Mouse (Mus musculus) ovary, adult 2 months (tissue): ENCODE results near the gene Dpagt1. TPM values are rescaled to one million over a fixed set of nuclear protein-coding genes. Genes with fewer than 3 reads are reported as not detected.

Source experiments
- polyA plus RNA-seq: library from polyadenylated mRNA; depleted of rRNA; stranded (reverse); fragments of >200 nt; gene quantifications from 2 replicates; pipeline ENCODE4 v1.2.3, GENCODE M21; 2012; rRNA removed

Gene Dpagt1
- polyA plus RNA-seq = 74.2 and 75.2 TPM in 2 replicates

GRCm38 (mm10) chr9:44325768-44326370 lies at the start of gene Dpagt1:
TSS of gene Dpagt1 (plus strand) at chr9:44326019.

GRCm38 (mm10) chr9:44288076-44288958 lies 37.5 kb upstream of the Dpagt1 start, which contains the start of gene Abcg4:
TSS of gene Abcg4 (minus strand) at chr9:44288615.

DNA sequence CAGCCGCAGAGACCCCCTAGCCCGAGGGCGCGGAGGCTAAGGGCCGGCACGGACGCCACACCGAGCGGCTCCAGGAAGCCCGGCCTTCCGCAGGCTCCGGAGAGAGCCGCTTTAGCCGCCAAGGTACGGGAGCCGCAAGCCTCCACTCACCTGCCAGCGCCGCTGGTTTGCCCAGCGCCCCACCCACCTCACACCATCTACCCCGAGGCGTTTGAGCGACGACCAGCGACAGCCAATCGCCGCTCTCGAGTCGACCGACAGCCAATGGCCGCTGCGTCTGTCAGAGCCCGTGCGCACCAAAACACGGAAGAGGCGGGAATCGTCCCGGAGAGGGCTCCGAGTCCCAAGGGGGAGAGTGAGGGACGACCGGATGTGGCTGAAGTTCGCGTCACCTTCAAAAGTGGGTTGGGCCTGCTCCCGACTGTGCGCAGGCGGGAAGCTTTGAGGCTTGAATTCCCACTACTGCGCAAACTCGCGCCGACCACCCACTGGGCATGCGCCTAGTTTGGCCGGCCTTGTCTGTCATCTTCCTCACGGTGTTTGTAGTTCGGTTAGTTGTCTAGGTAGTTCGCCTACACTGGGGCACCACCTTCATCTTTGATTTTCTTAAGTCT lies 20.2 kb upstream of the Dpagt1 start, which contains the start of gene Hinfp:
TSS of gene Hinfp (minus strand) at position 206 of the 614 bp plus-strand sequence.

GRCm38 (mm10) chr9:44319887-44320798 lies 5.7 kb upstream of the Dpagt1 start, which contains the start of gene C2cd2l:
TSS of gene C2cd2l (minus strand) at chr9:44320285.

DNA sequence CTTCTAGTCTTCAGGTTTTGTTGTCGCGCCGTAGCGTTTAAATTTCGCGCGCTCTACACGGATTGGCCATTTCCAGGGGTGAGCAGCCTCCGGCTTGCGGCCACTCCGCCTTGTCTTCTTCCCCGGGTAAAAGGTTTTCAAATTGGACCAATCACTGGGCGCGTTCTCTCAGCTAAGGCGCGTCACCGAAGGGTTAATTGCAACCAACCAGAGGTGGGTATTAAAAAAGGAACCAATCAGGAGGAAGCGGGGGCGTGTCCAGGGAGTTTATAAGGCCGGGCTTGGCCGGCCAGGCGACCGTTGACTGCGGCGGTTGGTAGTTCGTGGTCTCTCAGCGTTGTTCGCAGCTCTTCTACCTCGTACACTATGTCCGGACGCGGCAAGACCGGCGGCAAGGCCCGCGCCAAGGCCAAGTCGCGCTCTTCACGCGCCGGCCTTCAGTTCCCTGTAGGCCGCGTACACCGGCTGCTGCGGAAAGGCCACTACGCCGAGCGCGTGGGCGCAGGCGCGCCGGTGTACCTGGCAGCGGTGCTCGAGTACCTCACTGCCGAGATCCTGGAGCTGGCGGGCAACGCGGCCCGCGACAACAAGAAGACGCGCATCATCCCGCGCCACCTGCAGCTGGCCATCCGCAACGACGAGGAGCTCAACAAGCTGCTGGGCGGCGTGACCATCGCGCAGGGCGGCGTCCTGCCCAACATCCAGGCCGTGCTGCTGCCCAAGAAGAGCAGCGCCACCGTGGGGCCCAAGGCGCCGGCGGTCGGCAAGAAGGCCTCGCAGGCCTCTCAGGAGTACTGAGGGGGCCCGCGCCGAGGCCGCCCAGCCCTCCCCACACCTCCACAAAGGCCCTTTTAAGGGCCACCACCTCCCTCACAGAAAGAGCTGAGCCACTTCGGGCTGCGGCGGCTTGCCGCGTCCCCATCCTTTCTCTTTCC lies 8.8 kb downstream of the Dpagt1 start, which contains the start of gene H2afx:
TSS of gene H2afx (plus strand) at position 299 of the 935 bp plus-strand sequence.

GRCm38 (mm10) chr9:44343781-44344421 lies 18.1 kb downstream of the Dpagt1 start, which contains the start of gene Hmbs:
TSS of gene Hmbs (minus strand) at chr9:44344228.

GRCm38 (mm10) chr9:44361190-44361917 lies 35.5 kb downstream of the Dpagt1 start, which contains the start of gene Vps11:
TSS of gene Vps11 (minus strand) at chr9:44361670.

GRCm38 (mm10) chr9:44379054-44379834 lies 53.4 kb downstream of the Dpagt1 start, which contains the start of gene Hyou1:
TSS of gene Hyou1 (plus strand) at chr9:44379490.

Other genes starting within 250 kb of the Dpagt1 start
- gene Mfrp, start 224.3 kb upstream of the Dpagt1 start, polyA plus RNA-seq = 1.8 and 1.9 TPM in 2 replicates
- 26.9 and 30.1 TPM in 2 replicates for gene C1qtnf5, start 218.8 kb upstream of the Dpagt1 start, polyA plus RNA-seq
- 0.50 and 0.68 TPM in 2 replicates for gene Gm49380, start 212.5 kb upstream of the Dpagt1 start, polyA plus RNA-seq
- gene Rnf26, start 212.5 kb upstream of the Dpagt1 start, polyA plus RNA-seq = 71.8 and 72.0 TPM in 2 replicates
- gene Mcam, start 191.6 kb upstream of the Dpagt1 start, polyA plus RNA-seq = 112 and 143 TPM in 2 replicates
- 7.6 and 7.7 TPM in 2 replicates for gene Cbl, start 92.0 kb upstream of the Dpagt1 start, polyA plus RNA-seq
- gene Ccdc153, start 85.3 kb upstream of the Dpagt1 start, polyA plus RNA-seq = 19.7 and 22.5 TPM in 2 replicates
- 0.10 and 0.24 TPM in 2 replicates for gene Pdzd3, start 74.5 kb upstream of the Dpagt1 start, polyA plus RNA-seq
- 18.5 and 18.9 TPM in 2 replicates for gene Nlrx1, start 57.4 kb upstream of the Dpagt1 start, polyA plus RNA-seq
- 25.8 and 35.0 TPM in 2 replicates for gene Abcg4, start 37.4 kb upstream of the Dpagt1 start, polyA plus RNA-seq
- gene Hinfp, start 20.3 kb upstream of the Dpagt1 start, polyA plus RNA-seq = 26.3 and 36.2 TPM in 2 replicates
- 57.1 and 60.9 TPM in 2 replicates for gene C2cd2l, start 5.7 kb upstream of the Dpagt1 start, polyA plus RNA-seq
- 313 and 370 TPM in 2 replicates for gene H2afx, start 8.7 kb downstream of the Dpagt1 start, polyA plus RNA-seq
- 84.2 and 85.4 TPM in 2 replicates for gene Hmbs, start 18.2 kb downstream of the Dpagt1 start, polyA plus RNA-seq
- 28.5 and 31.4 TPM in 2 replicates for gene Vps11, start 35.7 kb downstream of the Dpagt1 start, polyA plus RNA-seq
- 133 and 139 TPM in 2 replicates for gene Hyou1, start 53.5 kb downstream of the Dpagt1 start, polyA plus RNA-seq
- gene Slc37a4, start 70.8 kb downstream of the Dpagt1 start, polyA plus RNA-seq = 20.4 and 23.3 TPM in 2 replicates
- 70.5 and 98.9 TPM in 2 replicates for gene Rps25, start 81.1 kb downstream of the Dpagt1 start, polyA plus RNA-seq
- 42.0 and 46.1 TPM in 2 replicates for gene Trappc4, start 81.6 kb downstream of the Dpagt1 start, polyA plus RNA-seq
- 23.6 and 25.2 TPM in 2 replicates for gene Ccdc84, start 92.5 kb downstream of the Dpagt1 start, polyA plus RNA-seq
- 1.7 and 1.8 TPM in 2 replicates for gene Foxr1, start 115.1 kb downstream of the Dpagt1 start, polyA plus RNA-seq
- gene Upk2, start 129.0 kb downstream of the Dpagt1 start, polyA plus RNA-seq = 0.29 and 0.55 TPM in 2 replicates
- 60.2 and 63.2 TPM in 2 replicates for gene Bcl9l, start 156.8 kb downstream of the Dpagt1 start, polyA plus RNA-seq
- 0.13 and 0.69 TPM in 2 replicates for gene Cxcr5, start 235.9 kb downstream of the Dpagt1 start, polyA plus RNA-seq